Mouse (Mus musculus): ENCODE measurements around the gene Adgrl1. TPM values are rescaled to one million over a fixed set of nuclear protein-coding genes. Genes with fewer than 3 reads are reported as not detected.
A peak's percentile ranks its signal among the peaks of the same experiment; 100 is the strongest.

Adgrl1 gene
- total RNA-seq, 2 experiments from 2014 or later: 315 to 348 TPM

GRCm38 (mm10) chr8:83901566-83902485 is 1.9 kb downstream of the Adgrl1 start:
- peak in 1 of 2 experiments; percentile 51 for DNase-seq (ENCODE audit: extremely low spot score in 1 of 2, low spot score in 1 of 2)

DNA sequence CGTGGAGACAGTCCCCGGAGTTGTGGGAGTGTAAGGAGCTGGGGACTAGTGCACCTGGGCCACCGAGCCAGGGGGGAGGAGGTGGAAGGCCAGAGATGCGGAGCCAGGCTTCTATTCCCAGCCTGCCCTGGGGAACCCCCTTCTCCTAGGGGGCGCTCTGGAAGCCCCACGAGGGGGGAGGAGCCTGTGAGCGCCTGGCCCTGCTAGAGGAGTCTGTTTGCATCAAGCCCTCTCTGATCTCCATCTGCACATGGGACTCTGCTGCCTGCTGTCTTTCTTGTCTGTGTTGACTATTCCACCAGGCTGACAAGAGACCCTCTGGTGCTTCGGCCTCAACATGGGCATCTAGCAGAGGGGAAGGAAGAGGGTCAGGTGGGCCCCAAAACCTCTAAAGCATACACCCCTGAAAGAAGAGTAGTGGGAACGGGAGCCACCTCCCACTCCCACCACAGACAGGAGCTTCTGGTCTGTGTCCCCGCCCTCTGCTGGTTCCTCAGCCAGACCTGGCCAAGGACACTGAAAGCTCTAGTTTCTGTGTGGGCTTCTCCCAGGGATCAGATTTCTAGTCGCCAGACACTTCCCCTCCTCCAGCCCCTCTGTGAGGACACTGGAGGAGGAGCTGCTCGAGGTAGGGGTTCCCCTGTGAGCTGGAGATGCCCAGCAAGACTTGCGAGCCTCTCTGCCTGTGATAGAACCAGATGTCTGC is 3.2 kb downstream of the Adgrl1 start:
- peak in 1 of 2 experiments; percentile 51 for DNase-seq (ENCODE audit: extremely low spot score in 1 of 2, low spot score in 1 of 2)

- no peak for DNase-seq (ENCODE audit: extremely low spot score in 1 of 2, low spot score in 1 of 2)
Measured at GRCm38 (mm10) chr8:83908583-83908982, 8.7 kb downstream of the Adgrl1 start.

- no peak for DNase-seq (ENCODE audit: extremely low spot score in 1 of 2, low spot score in 1 of 2)
Measured at GRCm38 (mm10) chr8:83909311-83909710, 9.4 kb downstream of the Adgrl1 start.

- no peak for DNase-seq (ENCODE audit: extremely low spot score in 1 of 2, low spot score in 1 of 2)
Measured at GRCm38 (mm10) chr8:83911809-83912731, 12.2 kb downstream of the Adgrl1 start.

GRCm38 (mm10) chr8:83914232-83914631 is 14.3 kb downstream of the Adgrl1 start:
- no peak for DNase-seq (ENCODE audit: extremely low spot score in 1 of 2, low spot score in 1 of 2)

DNA sequence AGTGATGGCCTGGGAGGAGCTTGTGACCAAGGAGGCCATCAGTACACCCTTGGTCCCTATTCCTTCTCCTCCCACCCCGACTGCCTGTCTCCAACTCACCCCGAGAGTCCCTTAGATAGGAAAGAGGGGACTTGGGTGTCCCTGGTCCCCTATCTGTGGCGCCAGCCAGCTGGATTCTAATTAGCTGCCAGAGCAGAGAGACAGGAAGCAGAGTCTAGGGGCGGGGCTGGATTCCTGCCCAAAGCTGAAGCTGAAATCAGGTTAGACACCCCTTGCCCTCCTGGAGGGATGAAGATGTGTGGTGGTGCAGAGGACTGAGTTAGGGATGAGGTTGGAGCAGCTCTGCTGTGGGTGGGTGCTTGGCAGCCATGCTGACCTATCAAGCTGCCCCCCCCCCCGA is 15.0 kb downstream of the Adgrl1 start:
- DNase-seq (ENCODE audit: extremely low spot score in 1 of 2, low spot score in 1 of 2): peak in 1 of 2 experiments; percentile 36

GRCm38 (mm10) chr8:83916015-83916414 is 16.1 kb downstream of the Adgrl1 start:
- peak; percentile 43 to 51 for DNase-seq (ENCODE audit: extremely low spot score in 1 of 2, low spot score in 1 of 2)

GRCm38 (mm10) chr8:83917566-83917965 is 17.7 kb downstream of the Adgrl1 start:
- DNase-seq (ENCODE audit: extremely low spot score in 1 of 2, low spot score in 1 of 2): no peak

DNA sequence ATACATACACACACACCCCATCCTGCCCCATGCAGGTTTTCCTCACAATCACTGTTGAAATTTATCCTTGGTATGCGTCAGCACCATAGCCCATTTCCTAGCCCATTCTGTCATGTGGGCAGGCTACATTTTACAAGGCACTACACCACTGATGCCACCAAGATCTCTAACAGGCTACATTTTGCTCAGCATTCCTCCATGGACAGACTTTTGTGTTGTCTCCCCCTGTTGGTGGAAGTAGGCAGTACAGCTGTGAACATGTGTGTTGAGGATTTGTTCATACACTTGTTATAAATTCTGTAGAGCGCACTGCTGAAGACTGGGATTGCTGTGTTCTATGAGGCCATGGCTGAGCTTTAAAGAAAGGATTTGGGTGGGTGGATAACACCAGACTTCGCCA is 21.7 kb downstream of the Adgrl1 start:
- peak; percentile 77 to 97 for DNase-seq (ENCODE audit: extremely low spot score in 1 of 2, low spot score in 1 of 2)

GRCm38 (mm10) chr8:83922727-83923126 is 22.8 kb downstream of the Adgrl1 start:
- no peak for DNase-seq (ENCODE audit: extremely low spot score in 1 of 2, low spot score in 1 of 2)

GRCm38 (mm10) chr8:83924585-83924984 is 24.7 kb downstream of the Adgrl1 start:
- DNase-seq (ENCODE audit: extremely low spot score in 1 of 2, low spot score in 1 of 2): no peak

DNA sequence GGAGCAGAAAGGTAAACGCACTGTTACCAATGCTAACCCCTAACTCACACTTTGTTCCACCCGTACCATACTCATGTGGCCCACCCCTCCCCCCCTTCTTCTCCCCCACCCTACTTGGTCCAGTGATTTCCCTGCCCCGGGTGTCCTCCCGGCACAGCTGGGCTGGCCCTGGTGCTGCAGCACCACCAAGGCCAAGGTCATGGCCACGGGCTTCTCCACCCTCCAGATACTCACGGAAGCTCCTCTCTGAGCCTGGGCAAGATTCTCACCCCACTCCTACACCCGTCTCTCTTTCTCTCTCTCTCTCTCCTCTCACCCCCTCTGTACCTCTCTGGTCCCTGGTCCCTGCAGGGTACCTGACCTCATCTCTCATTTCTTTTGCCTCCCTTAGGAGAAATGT is 26.4 kb downstream of the Adgrl1 start:
- DNase-seq (ENCODE audit: extremely low spot score in 1 of 2, low spot score in 1 of 2): no peak

GRCm38 (mm10) chr8:83934222-83934621 is 34.3 kb downstream of the Adgrl1 start:
- DNase-seq (ENCODE audit: extremely low spot score in 1 of 2, low spot score in 1 of 2): no peak

DNA sequence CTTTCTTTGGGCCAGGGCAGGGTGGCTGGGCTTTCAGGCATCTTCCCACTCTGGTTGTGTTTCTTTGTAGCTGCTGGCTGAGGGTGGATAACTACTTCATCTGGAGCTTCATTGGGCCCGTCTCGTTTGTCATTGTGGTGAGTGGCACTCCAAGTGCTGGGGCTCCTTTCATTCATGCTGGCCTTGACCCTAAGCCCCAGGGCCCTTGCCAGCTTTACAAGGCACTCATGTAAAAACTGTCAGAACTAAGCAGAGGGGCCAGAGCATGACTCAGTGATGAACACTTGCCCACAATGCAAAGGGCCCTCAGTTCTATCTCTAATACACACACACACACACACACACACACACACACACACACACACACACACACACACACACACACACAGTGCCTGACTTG is 35.1 kb downstream of the Adgrl1 start:
- DNase-seq (ENCODE audit: extremely low spot score in 1 of 2, low spot score in 1 of 2): no peak

- no peak for DNase-seq (ENCODE audit: extremely low spot score in 1 of 2, low spot score in 1 of 2)
Measured at GRCm38 (mm10) chr8:83935435-83935834, 35.5 kb downstream of the Adgrl1 start.

DNA sequence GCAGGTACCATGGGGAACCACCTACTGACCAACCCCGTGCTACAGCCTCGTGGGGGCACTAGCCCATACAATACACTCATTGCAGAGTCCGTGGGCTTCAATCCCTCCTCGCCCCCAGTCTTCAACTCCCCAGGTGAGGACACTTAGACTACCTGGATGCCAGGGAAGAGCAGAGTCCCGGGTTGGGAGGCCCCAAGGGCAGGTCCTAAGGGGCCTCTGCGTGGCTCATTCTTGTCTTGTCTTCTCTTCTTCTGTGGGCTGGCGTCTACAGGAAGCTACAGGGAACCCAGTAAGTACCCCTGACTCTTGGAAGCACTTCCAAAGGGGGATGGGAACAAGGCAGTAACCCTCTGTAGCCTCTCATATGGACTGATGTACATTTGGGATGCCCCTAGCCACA is 37.7 kb downstream of the Adgrl1 start:
- DNase-seq (ENCODE audit: extremely low spot score in 1 of 2, low spot score in 1 of 2): peak in 1 of 2 experiments; percentile 2

- peak in 1 of 2 experiments; percentile 2 for DNase-seq (ENCODE audit: extremely low spot score in 1 of 2, low spot score in 1 of 2)
Measured at GRCm38 (mm10) chr8:83938330-83938729, 38.4 kb downstream of the Adgrl1 start.

DNA sequence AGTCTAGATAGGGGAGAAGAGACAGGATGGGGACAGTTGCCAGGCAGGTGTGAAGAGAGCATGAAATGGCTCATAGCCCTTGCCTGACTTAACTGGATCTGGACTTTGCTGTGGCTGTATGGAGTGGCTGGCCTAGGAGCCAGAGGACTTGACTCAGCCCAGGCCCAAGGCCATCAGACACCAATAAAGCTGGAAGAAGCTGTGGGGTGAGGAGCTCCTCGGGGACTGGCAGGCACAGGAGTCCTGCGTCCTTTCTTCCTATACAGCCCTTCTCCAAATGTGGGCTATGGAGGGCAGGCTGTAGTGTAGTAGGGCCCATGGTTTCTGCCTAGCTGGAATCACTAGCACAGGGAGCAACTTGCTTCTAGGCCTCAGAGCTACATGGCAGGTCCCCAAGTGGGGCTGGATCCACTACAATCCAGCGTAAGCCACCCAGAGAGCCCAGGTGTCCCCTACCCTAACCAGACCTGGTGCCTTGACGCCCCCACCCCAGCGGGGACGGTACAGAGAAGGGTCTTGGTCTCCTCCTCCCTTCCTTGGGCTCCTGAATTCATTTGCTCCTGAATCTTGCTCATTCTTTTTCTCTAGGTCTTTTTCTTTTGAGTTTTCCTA is 41.3 kb downstream of the Adgrl1 start:
- DNase-seq (ENCODE audit: extremely low spot score in 1 of 2, low spot score in 1 of 2): no peak

GRCm38 (mm10) chr8:83942446-83942845 is 42.5 kb downstream of the Adgrl1 start:
- no peak for DNase-seq (ENCODE audit: extremely low spot score in 1 of 2, low spot score in 1 of 2)

All from layer of hippocampus, postnatal 25 days (tissue).